Mouse (Mus musculus): ENCODE data around the gene Unc5cl.

GRCm38 (mm10) chr17:48582486-48582990 lies 127.8 kb downstream of the Unc5cl start:
- no peak for TF ChIP-seq GATA1 (IDR thresholded peaks at IDR 0.05; ENCODE audit: low read length)
- TF ChIP-seq TAL1 (IDR thresholded peaks at IDR 0.05; ENCODE audit: low read length) = no peak

All from erythroblast, embryonic 14.5 days (primary cell).